Mouse (Mus musculus) heart, embryonic 16.5 days (tissue): ENCODE measurements at regions not wholly inside any gene's neighbourhood (a gene's known extent, or its start where the extent isn't known, plus 50 kb on each side); places are given as distances from the start of the nearest gene placed in this dataset.
"Not testable (repeated sequence)": the region's sequence is repeated elsewhere in the genome, so short reads cannot be mapped to it uniquely, and the experiment has no call there.

Experiments
- ATAC-seq: fragments of 200-750 bp; cut with Nextera tagmentation; replicated peaks from 2 replicates; pipeline ENCODE4 v1.8.0; 2017; ENCODE audit warnings: moderate number of reproducible peaks; ENCODE audit not compliant: insufficient read depth, low FRiP score; ENCODE audit errors: extremely low read depth
- H3K27ac ChIP-seq: fragments of 300-500 bp; sonication (generic); 2 replicates; pipeline ENCODE4 v1.5.1; 2014; ENCODE audit warnings: mild to moderate bottlenecking, low read length, control low read depth, moderate library complexity
- H3K27me3 ChIP-seq: fragments of 300-500 bp; sonication (generic); 2 replicates; pipeline ENCODE4 v1.6.1; 2014; ENCODE audit warnings: low read length, mixed read lengths; ENCODE audit not compliant: control insufficient read depth, insufficient read depth
- H3K36me3 ChIP-seq: fragments of 300-500 bp; sonication (generic); 2 replicates; pipeline ENCODE4 v1.6.1; 2014; ENCODE audit not compliant: control insufficient read depth, insufficient read depth
- H3K4me1 ChIP-seq: fragments of 300-500 bp; sonication (generic); 2 replicates; pipeline ENCODE4 v1.6.1; 2014; ENCODE audit warnings: low read length, mixed read lengths; ENCODE audit not compliant: control insufficient read depth, insufficient read depth
- H3K4me2 ChIP-seq: fragments of 300-500 bp; sonication (generic); 2 replicates; pipeline ENCODE4 v1.6.1; 2014; ENCODE audit warnings: low read depth, mild to moderate bottlenecking, control low read depth, low read length
- H3K4me3 ChIP-seq: fragments of 300-500 bp; sonication (generic); 2 replicates; pipeline ENCODE4 v1.5.1; 2014; ENCODE audit warnings: mild to moderate bottlenecking, control low read depth, low read length
- H3K9ac ChIP-seq: fragments of 300-500 bp; sonication (generic); 2 replicates; pipeline ENCODE4 v1.6.1; 2014; ENCODE audit warnings: low read length, control low read depth
- H3K9me3 ChIP-seq: fragments of 300-500 bp; sonication (generic); replicated peaks from 2 replicates; pipeline ENCODE4 v1.6.1; 2016; ENCODE audit warnings: low read length; ENCODE audit not compliant: control insufficient read depth
- WGBS: fragments of 180-500 bp; shearing (Covaris S2); extraction: QIAGEN DNeasy Blood & Tissue Kit; methylation state at CpG from one replicate; pipeline ENCODE4 v1.1.7; 2014; 5-methylcytosine and 5-hydroxymethylcytosine counted together

- not testable (repeated sequence) for H3K27me3 ChIP-seq, H3K9me3 ChIP-seq, H3K4me2 ChIP-seq, H3K9ac ChIP-seq, H3K36me3 ChIP-seq, H3K4me3 ChIP-seq, H3K27ac ChIP-seq, H3K4me1 ChIP-seq, ATAC-seq
- 78% methylated on average over 6 of the region's 6 CpGs for WGBS
These were observed 753.1 kb downstream of the Gm10330 start for GRCm38 (mm10) chr12:23026976-23027375.

GRCm38 (mm10) chr12:23023556-23023955, 756.5 kb downstream of the Gm10330 start:
- H3K9ac ChIP-seq, H3K9me3 ChIP-seq, H3K36me3 ChIP-seq, H3K27me3 ChIP-seq, H3K4me1 ChIP-seq, H3K4me2 ChIP-seq, H3K27ac ChIP-seq, ATAC-seq, H3K4me3 ChIP-seq: not testable (repeated sequence)
- WGBS, result 70% methylated on average over 8 of the region's 8 CpGs

GRCm38 (mm10) chr12:23010199-23010598, 769.9 kb downstream of the Gm10330 start:
- peak overlapping the region; percentile 53 for H3K4me3 ChIP-seq

GRCm38 (mm10) chr12:23009662-23010061, 770.4 kb downstream of the Gm10330 start:
- H3K27me3 ChIP-seq, ATAC-seq, H3K36me3 ChIP-seq, H3K27ac ChIP-seq, H3K9me3 ChIP-seq, H3K4me1 ChIP-seq: not testable (repeated sequence)
- Histone ChIP-seq H3K9ac (peak overlapping the region; percentile 59), H3K4me2 (peak overlapping the region; percentile 52), H3K4me3 (peak overlapping the region; percentile 53)
- WGBS, result 2% methylated on average over 19 of the region's 48 CpGs

More at GRCm38 (mm10) chr12:23010199-23010598, 769.9 kb downstream of the Gm10330 start:
- ATAC-seq, H3K4me1 ChIP-seq, H3K27ac ChIP-seq, H3K9me3 ChIP-seq, H3K27me3 ChIP-seq, H3K36me3 ChIP-seq: not testable (repeated sequence)
- WGBS, result under 1% methylated on average over 32 of the region's 37 CpGs
- peak overlapping the region; percentile 52 for H3K4me2 ChIP-seq
- H3K9ac ChIP-seq, result peak overlapping the region; percentile 59; the same call in 1 of the 2 replicates
